Mouse (Mus musculus) liver, postnatal 0 days (tissue): ENCODE measurements around the gene Cfap97d2.

ENCODE experiments used
- CTCF ChIP-seq: sonication (generic); IDR thresholded peaks from 2 replicates; pipeline ENCODE4 v1.5.1; 2016; ENCODE audit warnings: antibody characterized with exemption, low read depth
- EP300 ChIP-seq: IDR thresholded peaks from 2 replicates; pipeline ENCODE4 v1.6.1; 2016; ENCODE audit warnings: antibody characterized with exemption, low read depth, mild to moderate bottlenecking

DNA sequence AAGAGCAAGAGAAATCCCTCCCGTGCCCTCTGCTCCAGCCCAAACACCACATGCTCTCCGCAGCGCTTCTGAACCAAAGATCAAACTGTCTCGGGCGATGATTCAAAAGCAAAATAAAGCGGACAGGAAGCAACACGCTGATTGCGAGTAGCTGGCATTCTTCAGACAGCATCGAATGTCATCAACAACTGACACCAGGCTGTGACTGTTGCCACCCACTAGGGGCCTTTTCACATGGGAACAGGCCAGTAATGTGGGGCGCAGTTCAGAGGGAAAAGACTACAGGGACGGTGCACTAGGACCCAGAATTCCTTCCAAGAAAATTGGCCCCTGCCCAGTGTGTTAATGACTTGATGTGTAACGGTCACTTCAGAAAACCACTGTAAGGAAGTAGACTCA, 29.4 kb upstream of the Cfap97d2 start:
- TF ChIP-seq CTCF (peak; percentile 43), EP300 (no peak; the same call in 1 of the 2 replicates)
